Mouse (Mus musculus) kidney, adult 8-10 months (tissue): ENCODE data around the gene Speer4f2.
A peak's percentile ranks its signal among the peaks of the same experiment; 100 is the strongest.
"Not testable (repeated sequence)": the region's sequence is repeated elsewhere in the genome, so short reads cannot be mapped to it uniquely, and the experiment has no call there.

ENCODE experiments used
- DNase-seq, 2 experiments: peaks; one replicate each; pipeline ENCODE4 v3.0.0; 2022

Gene Speer4f2

GRCm38 (mm10) chr5:17372880-17373279, at the start of gene Speer4f2:
TSS of gene Speer4f2 (plus strand) at chr5:17373180.
- DNase-seq: not testable (repeated sequence)

GRCm38 (mm10) chr5:17328946-17329566, 43.9 kb upstream of the Speer4f2 start:
- no peak for DNase-seq

- no peak for DNase-seq
Observed at GRCm38 (mm10) chr5:17334836-17335235, 38.1 kb upstream of the Speer4f2 start.

GRCm38 (mm10) chr5:17345741-17346140, 27.2 kb upstream of the Speer4f2 start:
- DNase-seq: not testable (repeated sequence)

GRCm38 (mm10) chr5:17359394-17359999, 13.5 kb upstream of the Speer4f2 start:
- DNase-seq: no peak

- DNase-seq: peak; percentile 7 to 31
Observed at GRCm38 (mm10) chr5:17389926-17390325, 16.9 kb downstream of the Speer4f2 start.

GRCm38 (mm10) chr5:17391207-17391606, 18.2 kb downstream of the Speer4f2 start:
- no peak for DNase-seq

GRCm38 (mm10) chr5:17400571-17400970, 27.6 kb downstream of the Speer4f2 start:
- no peak for DNase-seq

- peak in 1 of 2 experiments; percentile 19 for DNase-seq
Observed at GRCm38 (mm10) chr5:17401206-17402077, 28.5 kb downstream of the Speer4f2 start.

- DNase-seq: no peak
Observed at GRCm38 (mm10) chr5:17402330-17403125, 29.5 kb downstream of the Speer4f2 start.

- peak; percentile 14 to 37 for DNase-seq
Observed at GRCm38 (mm10) chr5:17403584-17403983, 30.6 kb downstream of the Speer4f2 start.

GRCm38 (mm10) chr5:17408924-17409660, 36.1 kb downstream of the Speer4f2 start:
- no peak for DNase-seq

- DNase-seq: no peak
Observed at GRCm38 (mm10) chr5:17417201-17417600, 44.2 kb downstream of the Speer4f2 start.

- peak; percentile 46 to 74 for DNase-seq
Observed at GRCm38 (mm10) chr5:17419215-17419820, 46.3 kb downstream of the Speer4f2 start.

- peak in 1 of 2 experiments; percentile 53 for DNase-seq
Observed at GRCm38 (mm10) chr5:17419921-17420320, 46.9 kb downstream of the Speer4f2 start.

- DNase-seq: no peak
Observed at GRCm38 (mm10) chr5:17422225-17422624, 49.2 kb downstream of the Speer4f2 start.

GRCm38 (mm10) chr5:17426930-17427329, 54.0 kb downstream of the Speer4f2 start:
- peak; percentile 30 to 46 for DNase-seq
